Mouse (Mus musculus) kidney, postnatal 25 days (tissue): ENCODE data around the gene Lce1h.

Source experiments
- DNase-seq, 2 experiments: peaks; one replicate each; pipeline ENCODE4 v3.0.0; 2021; ENCODE audit warnings: mixed read lengths in 2 of 2

The Lce1h gene

DNA sequence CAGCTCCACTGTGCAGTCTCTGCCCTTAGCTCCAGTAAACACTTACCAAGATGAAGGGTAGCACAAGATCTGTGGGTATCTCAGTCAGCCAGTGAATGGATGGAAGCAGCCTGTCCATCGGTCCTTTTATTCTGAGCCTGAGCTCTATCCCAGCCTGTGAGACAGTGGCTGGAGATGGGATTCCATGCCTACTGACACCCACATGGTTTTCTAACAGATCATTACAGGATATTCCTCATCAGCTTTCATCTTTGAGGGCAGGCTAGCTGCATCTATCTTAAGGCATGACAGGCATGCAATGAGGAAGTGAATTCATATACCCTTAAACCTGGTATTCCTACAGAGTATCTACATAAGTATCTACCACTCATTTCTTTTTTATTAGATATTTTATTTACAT is at the start of gene Lce1h:
TSS of gene Lce1h (minus strand) at position 101 of the 400 bp plus-strand sequence.
- no peak for DNase-seq

DNA sequence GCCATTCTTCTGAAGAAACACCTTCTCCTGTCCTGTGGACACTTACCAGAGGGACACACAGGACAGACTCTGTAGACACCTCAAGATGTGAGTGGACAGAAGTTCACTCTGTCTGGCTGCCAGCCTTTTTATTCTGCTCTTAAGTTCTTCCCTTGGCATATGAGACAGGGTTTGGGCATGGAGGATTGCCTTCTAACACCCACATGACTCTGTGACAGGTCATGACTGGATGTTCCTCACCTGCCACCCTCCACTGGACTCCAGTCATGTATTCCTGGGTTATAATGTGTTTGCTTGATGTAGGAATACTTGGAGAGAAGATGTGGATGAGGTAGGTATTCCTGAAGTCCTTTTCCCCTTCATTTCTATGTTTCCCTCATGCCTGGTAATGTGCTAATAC is 42.9 kb upstream of the Lce1h start, which contains the start of gene Lce1k:
TSS of gene Lce1k (minus strand) at position 101 of the 400 bp plus-strand sequence.
- DNase-seq = no peak

DNA sequence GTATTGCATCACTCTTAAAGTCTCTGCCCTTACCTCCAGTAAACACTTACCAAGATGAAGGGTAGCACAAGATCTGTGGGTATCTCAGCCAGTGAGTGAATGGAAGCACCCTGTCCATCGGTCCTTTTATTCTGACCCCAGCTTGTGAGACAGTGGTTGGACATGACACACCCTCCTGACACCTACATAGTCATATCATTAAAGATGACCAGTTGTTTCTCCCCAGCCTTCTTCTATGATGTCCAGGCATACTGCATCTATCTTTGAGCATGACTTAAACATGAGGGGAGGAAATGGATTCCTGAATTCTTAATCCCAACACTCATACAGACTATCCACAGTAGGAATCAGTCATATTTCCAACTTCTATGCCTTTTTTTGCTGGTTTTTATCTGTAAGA is 25.5 kb upstream of the Lce1h start, which contains the start of gene Lce1j:
TSS of gene Lce1j (minus strand) at position 101 of the 400 bp plus-strand sequence.
- no peak for DNase-seq

DNA sequence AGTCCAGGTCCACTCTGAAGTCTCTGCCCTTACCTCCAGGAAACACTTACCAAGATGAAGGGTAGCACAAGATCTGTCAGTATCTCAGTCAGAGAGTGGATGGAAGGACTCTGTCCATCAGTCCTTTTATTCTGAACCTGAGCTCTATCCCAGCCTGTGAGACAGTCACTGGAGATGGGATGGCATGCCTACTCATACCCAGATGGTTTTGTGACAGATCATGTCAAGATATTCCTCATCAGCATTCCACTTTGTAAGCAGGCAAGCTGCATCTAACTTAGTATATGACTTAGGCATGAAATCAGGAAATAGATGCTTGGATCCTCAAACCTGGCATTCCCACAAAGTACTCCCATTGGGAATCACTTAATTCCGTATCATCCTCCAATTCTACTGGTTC is 13.9 kb upstream of the Lce1h start, which contains the start of gene Lce1i:
TSS of gene Lce1i (minus strand) at position 101 of the 400 bp plus-strand sequence.
- no peak for DNase-seq

DNA sequence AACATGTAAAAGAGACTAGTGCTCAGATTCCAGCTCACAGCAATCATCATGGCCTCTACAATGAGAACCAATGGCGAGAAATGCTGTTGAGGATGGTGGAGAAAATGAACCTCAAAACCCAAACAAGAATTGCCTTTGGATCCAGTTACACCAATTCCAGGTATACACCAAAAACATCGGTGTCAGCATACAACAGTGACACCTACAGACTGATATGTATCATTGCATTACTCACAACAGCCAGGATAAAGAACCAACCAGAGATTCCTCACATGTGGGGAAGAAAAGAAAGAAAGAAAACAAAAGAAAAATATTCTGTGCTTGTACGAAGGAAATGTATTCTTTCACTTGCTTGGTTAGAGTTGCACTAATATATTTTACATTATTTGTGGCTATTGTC is 6.7 kb upstream of the Lce1h start:
- no peak for DNase-seq

DNA sequence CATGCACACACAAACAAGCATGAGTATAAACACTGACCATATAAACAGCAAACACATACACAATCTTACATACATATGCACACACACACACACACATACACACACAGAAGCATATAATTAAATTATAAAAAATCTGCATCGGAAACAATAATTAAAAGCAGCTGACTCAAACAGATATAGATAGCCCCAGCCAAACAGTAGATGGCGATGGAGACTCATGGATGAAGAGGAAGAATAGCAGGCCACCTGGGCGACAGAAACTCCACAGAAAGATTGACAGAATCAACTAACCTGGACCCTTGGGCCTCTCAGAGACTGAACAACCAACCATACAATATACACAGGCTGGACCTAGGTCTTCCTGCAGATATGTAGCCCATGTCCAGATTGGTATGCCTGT is 11.7 kb downstream of the Lce1h start:
- no peak for DNase-seq

DNA sequence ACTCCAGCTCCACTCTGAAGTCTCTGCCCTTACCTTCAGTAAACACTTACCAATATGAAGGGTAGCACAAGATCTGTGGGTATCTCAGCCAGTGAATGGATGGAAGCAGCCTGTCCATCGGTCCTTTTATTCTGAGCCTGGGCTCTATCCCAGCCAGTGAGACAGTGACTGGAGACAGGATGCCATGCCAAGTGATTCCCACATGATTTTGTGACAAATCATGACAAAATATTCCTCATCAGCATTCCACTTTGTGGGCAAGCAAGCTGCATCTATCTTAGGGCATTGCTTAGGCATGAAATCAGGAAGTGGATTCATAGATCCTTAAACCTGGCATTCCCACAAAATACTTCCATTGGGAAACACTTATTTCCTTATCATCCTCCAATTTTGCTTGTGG is 12.6 kb downstream of the Lce1h start, which contains the start of gene Lce1g:
TSS of gene Lce1g (minus strand) at position 101 of the 400 bp plus-strand sequence.
- no peak for DNase-seq

DNA sequence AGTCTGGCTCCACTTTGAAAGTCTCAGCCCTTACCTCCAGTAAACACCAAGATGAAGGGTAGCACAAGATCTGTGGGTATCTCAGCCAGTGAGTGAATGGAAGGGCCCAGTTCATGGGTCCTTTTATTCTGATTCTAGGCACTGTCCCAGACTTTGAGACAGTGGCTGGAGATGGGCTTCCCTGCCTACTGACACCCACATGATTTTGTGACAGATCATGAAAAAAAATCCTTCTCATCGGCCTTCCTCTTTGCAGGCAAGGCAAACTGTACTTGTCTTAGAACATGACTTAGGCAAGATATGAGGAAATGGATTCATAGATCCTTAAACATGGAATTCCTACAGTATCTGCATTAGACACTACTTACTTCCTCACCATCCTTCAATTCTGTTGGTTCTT is 25.9 kb downstream of the Lce1h start, which contains the start of gene Gm38119:
TSS of gene Gm38119 (minus strand) at position 101 of the 400 bp plus-strand sequence.
- DNase-seq = no peak

DNA sequence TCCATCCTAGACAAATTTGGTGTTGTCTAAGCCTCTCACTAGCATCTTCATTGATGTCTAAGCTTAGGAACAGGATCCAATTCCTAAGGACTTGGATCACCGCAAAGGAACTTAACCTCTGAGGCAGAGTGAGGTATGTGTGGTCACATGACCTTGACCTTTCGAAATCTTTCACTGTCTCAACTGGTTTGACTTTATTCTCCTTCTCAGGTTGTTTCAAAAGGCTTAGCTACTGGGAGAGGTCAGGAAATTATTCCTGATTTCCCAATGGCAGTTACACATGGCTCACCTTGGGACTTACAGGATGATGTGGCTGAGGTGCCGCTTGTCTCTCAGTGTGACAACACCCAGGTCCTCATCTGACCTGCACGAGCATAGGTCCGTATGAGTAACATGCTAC is 42.2 kb downstream of the Lce1h start:
- no peak for DNase-seq

DNA sequence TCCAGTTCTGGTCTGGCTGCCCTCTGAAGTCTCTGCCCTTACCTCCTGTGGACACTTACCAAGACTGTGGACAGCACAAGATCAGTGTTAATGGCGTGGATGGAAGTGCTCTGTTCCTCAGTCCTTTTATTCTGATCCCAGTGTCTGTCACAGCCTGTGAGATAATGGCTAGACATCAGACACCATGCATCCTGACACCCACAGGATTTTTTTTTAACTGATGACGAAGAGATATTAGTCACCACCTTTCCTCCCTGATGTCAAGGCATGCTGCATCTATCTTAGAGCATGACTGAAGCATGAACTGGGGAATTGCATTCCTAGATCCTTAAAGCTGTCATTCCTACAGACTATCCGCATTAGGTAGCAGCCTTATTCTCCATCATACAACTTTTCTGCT is 44.6 kb downstream of the Lce1h start, which contains the start of gene Lce1f:
TSS of gene Lce1f (minus strand) at position 101 of the 400 bp plus-strand sequence.
- no peak for DNase-seq

DNA sequence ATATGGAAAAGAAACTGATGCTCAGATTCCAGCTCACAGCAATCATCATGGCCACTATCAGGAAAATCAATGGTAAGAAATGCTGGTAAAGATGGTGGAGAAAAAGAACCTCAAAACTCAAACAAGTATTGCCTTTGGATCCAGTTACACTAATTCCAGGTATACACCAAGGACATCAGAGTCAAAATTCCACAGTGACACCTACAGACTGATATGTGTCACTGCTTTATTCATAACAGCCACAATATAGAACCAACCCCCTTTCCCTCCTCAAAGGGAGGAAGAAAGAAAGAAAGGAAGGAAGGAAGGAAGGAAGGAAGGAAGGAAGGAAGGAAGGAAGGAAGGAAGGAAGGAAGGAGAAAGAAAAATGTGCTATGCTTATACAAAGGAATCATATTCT is 49.7 kb downstream of the Lce1h start:
- DNase-seq = no peak
